15 mouse cellular contexts compared by ENCODE assay signal in genomic region chr8:88313991-88314390, GRCm38 (mm10).
"Had no signal": no experiment of that assay in that cellular context is flagged by ENCODE, and none has a peak within 500 bp of the region (broad histone marks: within the 10 kb centered on the region; RNA-seq: fewer than 3 reads in every experiment).

No protein-coding gene starts in this region.

- ATAC-seq: liver, postnatal 0 days; midbrain, embryonic 16.5 days had no signal

- H3K4me3 ChIP-seq: layer of hippocampus, adult 2 months; left cerebral cortex, adult 2 months; liver, embryonic 13.5 days; midbrain, embryonic 12.5 days had no signal

- H3K9ac ChIP-seq: liver, embryonic 13.5 days; liver, postnatal 0 days; midbrain, embryonic 12.5 days had no signal

- DNase-seq: kidney, adult 8-10 months; kidney, postnatal 4 days; liver; liver, embryonic 13.5 days; liver, postnatal 0 days; retina, postnatal 1 day; right cerebral cortex, postnatal 4 days; spleen, adult 18-20 months; thymus, adult 18-20 months; thymus, postnatal 14 days had no signal

- H3K27ac ChIP-seq: kidney, postnatal 0 days; layer of hippocampus, adult 2 months; left cerebral cortex, adult 2 months; liver, embryonic 13.5 days; midbrain, embryonic 12.5 days had no signal

- H3K27me3 ChIP-seq: liver, embryonic 13.5 days; midbrain, embryonic 12.5 days had no signal

- H3K36me3 ChIP-seq: midbrain, embryonic 12.5 days had no signal

- H3K4me1 ChIP-seq: liver, embryonic 13.5 days; midbrain, embryonic 12.5 days had no signal

- H3K9me3 ChIP-seq: liver, embryonic 13.5 days; midbrain, embryonic 12.5 days had no signal

- H3K4me2 ChIP-seq: liver, embryonic 13.5 days; midbrain, embryonic 12.5 days had no signal
